Mouse (Mus musculus): ENCODE data around the gene Scaper.

The Scaper gene

DNA sequence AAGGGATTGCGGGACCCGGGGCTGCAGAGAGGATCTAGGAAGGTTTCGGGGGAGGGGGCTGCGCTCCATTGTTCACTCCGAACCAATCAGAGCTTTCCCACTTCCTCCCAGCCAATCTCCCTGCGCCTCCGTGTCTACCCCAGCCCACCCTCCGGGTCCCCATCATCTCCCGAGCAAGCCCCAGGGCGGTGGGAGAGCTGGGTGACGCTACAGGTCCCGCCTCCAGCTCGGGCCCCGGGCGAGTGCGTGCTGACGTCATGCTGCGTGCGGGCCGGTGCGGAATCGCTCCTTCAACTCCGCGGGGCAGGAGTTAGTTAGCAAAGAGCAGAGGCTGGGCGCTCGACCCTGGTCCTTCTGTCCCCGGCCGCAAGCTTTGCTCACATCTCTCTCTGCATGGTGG, 397.0 kb downstream of the Scaper start:
- DNase-seq (ENCODE audit: low spot score in 2 of 2), result peak; percentile 24 to 31

GRCm38 (mm10) chr9:55540391-55540770, 397.5 kb downstream of the Scaper start:
- DNase-seq (ENCODE audit: low spot score in 2 of 2), result no peak

GRCm38 (mm10) chr9:55539661-55540390, 398.1 kb downstream of the Scaper start:
- no peak for DNase-seq (ENCODE audit: low spot score in 2 of 2)

DNA sequence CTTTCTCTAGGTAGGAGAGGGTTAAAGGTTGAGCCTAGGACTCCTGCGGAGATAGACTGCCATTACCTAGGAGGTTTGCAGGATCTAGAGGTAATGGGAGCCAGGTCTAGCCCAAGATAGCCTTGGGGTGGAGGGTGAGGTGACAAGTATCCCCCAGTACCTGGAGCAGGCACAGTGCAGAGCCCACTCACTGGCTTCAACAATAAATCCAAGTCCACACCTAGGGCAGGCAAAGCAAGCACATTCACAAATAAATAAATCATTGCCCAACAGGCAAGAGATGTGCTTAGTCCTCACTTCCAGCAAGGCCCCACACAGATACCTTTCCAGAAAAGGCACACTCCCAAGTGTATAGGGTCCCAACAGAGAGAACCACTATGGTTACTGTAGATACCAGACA, 398.9 kb downstream of the Scaper start:
- DNase-seq (ENCODE audit: low spot score in 2 of 2), result no peak

- no peak for DNase-seq (ENCODE audit: low spot score in 2 of 2)
These were observed 399.5 kb downstream of the Scaper start, which contains the start of gene Isl2 for GRCm38 (mm10) chr9:55538377-55538776. Gene Isl2, plus strand, starts transcription at chr9:55538672.

GRCm38 (mm10) chr9:55535907-55536306, 402.0 kb downstream of the Scaper start:
- DNase-seq (ENCODE audit: low spot score in 2 of 2), result peak in 1 of 2 experiments; percentile 50

DNA sequence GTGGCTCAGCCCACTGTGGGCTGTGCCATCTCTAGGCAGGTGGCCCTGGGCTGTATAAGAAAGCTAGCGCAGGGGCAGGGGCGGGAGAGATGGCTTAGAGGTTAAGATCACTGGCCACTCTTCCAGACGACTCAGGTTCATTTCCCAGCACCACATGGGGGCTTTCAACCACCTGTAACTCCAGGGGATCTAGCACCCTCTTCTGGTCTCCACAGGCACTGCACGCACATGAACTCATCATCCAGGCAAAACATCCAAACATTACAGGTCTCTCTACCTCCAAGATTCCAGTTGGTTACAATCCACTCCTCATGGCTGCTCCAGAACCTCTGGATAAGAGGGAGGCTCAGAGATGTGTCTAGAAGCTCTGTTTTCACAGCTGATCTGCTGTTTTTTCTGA, 412.2 kb downstream of the Scaper start:
- no peak for DNase-seq (ENCODE audit: low spot score in 2 of 2)

DNA sequence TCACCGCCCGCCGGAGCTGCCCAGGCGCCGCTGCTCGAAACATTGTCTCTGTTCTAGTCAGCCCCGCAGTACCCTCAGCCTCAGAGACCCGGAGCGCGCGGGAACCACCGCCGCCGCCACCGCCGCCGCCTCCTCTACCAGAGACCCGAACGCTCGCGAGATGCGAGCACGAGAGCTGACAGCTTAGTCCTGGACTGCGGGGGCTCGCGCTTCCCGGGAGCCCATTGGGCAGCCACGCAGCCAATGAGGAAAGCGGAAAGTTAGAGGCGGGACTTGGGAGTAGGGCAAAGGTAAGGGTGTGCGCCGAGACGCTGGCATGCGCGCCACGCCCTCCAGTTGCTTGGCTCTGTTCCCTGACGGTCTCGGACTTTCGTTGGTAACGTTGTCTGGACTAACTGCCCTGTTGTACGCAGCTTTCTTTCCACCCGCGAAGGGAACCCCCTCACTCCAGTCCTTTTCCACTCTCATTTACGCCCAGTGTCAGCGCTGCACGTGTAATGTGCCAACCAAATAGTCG, 425.8 kb downstream of the Scaper start, which contains the start of gene Etfa:
Gene Etfa, minus strand, starts transcription at position 217 of the 517 bp plus-strand sequence.
- peak; percentile 96 for DNase-seq (ENCODE audit: low spot score in 2 of 2)

- DNase-seq (ENCODE audit: low spot score in 2 of 2), result no peak
These were observed 426.4 kb downstream of the Scaper start for GRCm38 (mm10) chr9:55511521-55511993.

- DNase-seq (ENCODE audit: low spot score in 2 of 2), result peak in 1 of 2 experiments; percentile 22
These were observed 427.2 kb downstream of the Scaper start for GRCm38 (mm10) chr9:55510651-55511235.

DNA sequence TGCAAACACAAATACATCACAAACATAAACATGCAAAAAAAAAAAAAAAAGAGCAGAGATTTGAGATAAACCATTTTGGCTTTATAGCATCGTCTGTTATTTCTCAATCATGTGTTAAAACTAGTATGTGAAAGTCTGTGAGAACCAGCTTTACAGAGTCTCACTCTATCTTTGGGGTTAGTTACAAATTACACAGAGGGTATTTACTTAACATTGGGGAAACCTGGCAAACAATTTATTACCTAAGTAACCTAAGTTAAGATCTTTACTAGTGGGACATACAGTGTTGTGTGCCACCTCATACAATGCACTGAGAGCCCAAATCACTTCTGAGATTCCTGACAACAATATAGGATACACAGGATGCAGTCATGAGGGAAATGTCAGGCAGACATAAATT, 428.2 kb downstream of the Scaper start:
- DNase-seq (ENCODE audit: low spot score in 2 of 2), result no peak

DNA sequence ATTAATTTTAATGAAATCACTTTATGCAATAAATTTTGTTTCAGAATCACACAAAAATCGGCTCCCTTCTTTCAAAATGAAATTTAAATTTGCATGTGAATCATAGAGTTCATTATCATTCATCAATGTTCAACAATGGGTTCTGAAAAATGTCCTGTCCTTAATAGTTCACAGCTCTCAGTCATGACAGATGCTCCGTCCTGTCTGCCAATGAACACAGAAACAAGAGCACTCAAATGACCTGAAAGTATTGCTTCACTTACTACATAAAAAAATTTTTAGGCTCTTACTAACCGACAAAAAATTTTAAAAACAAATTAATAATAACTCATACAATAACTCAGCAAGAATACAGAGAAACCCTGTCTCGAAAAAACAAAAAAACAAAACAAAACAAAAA, 429.2 kb downstream of the Scaper start:
- DNase-seq (ENCODE audit: low spot score in 2 of 2), result peak; percentile 23 to 43

DNA sequence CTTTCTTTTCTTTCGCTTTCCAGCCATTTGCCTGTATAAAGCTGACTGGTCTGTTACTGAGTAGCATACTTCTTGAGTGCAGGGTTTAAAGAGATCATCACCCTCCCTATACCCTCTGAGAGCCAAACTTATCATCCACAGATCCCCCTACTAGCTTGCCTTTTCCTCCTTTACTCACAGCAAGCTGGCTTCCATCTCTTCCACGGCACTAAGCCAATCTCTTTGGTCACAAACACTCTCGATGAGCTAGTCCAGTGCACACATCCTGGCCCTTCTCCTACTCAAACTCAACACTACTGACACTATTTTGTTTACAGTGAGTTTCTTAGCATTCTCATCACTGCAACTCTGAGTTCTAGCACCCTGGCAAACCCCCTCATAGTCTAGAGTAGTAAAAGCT, 430.0 kb downstream of the Scaper start:
- peak; percentile 46 to 70 for DNase-seq (ENCODE audit: low spot score in 2 of 2)
